Mouse (Mus musculus): ENCODE data around the gene Nit1. TPM values are rescaled to one million over a fixed set of nuclear protein-coding genes. Genes with fewer than 3 reads are reported as not detected.
"Not testable (repeated sequence)": the region's sequence is repeated elsewhere in the genome, so short reads cannot be mapped to it uniquely, and the experiment has no call there.

Nit1 gene
- polyA plus RNA-seq, 1 experiment = 74.2 TPM

GRCm38 (mm10) chr1:171320151-171320550, 25.3 kb downstream of the Nit1 start:
- H3K4me1 ChIP-seq (ENCODE audit: control insufficient read depth, insufficient read depth, low read length) = no peaks in the 10 kb centered on the region
- TF ChIP-seq CTCF (IDR thresholded peaks at IDR 0.05; ENCODE audit: control insufficient read depth, insufficient read depth, insufficient replicate concordance, low read depth, low read length) = no peak
- TF ChIP-seq POLR2A (IDR thresholded peaks at IDR 0.05; ENCODE audit: control insufficient read depth, low read depth, low read length) = no peak
- no peak overlapping the region for H3K4me3 ChIP-seq (ENCODE audit: control insufficient read depth, low read depth, low read length)
- H3K27ac ChIP-seq (ENCODE audit: control insufficient read depth, insufficient read depth, low read depth, low read length) = no peak overlapping the region
- H3K27me3 ChIP-seq (ENCODE audit: control insufficient read depth, insufficient read depth, low read length) = no peaks in the 10 kb centered on the region
- H3K36me3 ChIP-seq (ENCODE audit: control insufficient read depth, insufficient read depth, low read length) = no peaks in the 10 kb centered on the region

- Histone ChIP-seq H3K27me3 (ENCODE audit: control insufficient read depth, insufficient read depth, low read length) (no peaks in the 10 kb centered on the region), H3K27ac (ENCODE audit: control insufficient read depth, insufficient read depth, low read depth, low read length) (no peak overlapping the region), H3K4me3 (ENCODE audit: control insufficient read depth, low read depth, low read length) (no peak overlapping the region), H3K4me1 (ENCODE audit: control insufficient read depth, insufficient read depth, low read length) (no peaks in the 10 kb centered on the region), H3K36me3 (ENCODE audit: control insufficient read depth, insufficient read depth, low read length) (no peaks in the 10 kb centered on the region)
- TF ChIP-seq POLR2A (IDR thresholded peaks at IDR 0.05; ENCODE audit: control insufficient read depth, low read depth, low read length) = no peak
These were observed 25.7 kb downstream of the Nit1 start for GRCm38 (mm10) chr1:171319748-171320147.

GRCm38 (mm10) chr1:171309321-171309720, 36.1 kb downstream of the Nit1 start:
- no peaks in the 10 kb centered on the region for H3K27me3 ChIP-seq (ENCODE audit: control insufficient read depth, insufficient read depth, low read length)
- peaks cover 5% of the 10 kb centered on the region for H3K4me1 ChIP-seq (ENCODE audit: control insufficient read depth, insufficient read depth, low read length)
- H3K4me3 ChIP-seq (ENCODE audit: control insufficient read depth, low read depth, low read length) = no peak overlapping the region
- H3K36me3 ChIP-seq (ENCODE audit: control insufficient read depth, insufficient read depth, low read length) = no peaks in the 10 kb centered on the region
- no peak overlapping the region for H3K27ac ChIP-seq (ENCODE audit: control insufficient read depth, insufficient read depth, low read depth, low read length)
- TF ChIP-seq CTCF (IDR thresholded peaks at IDR 0.05; ENCODE audit: control insufficient read depth, insufficient read depth, insufficient replicate concordance, low read depth, low read length) (no peak), POLR2A (IDR thresholded peaks at IDR 0.05; ENCODE audit: control insufficient read depth, low read depth, low read length) (no peak)

GRCm38 (mm10) chr1:171306157-171306556, 39.3 kb downstream of the Nit1 start:
- H3K36me3 ChIP-seq (ENCODE audit: control insufficient read depth, insufficient read depth, low read length); H3K27me3 ChIP-seq (ENCODE audit: control insufficient read depth, insufficient read depth, low read length); H3K4me1 ChIP-seq (ENCODE audit: control insufficient read depth, insufficient read depth, low read length): not testable (repeated sequence)
- Histone ChIP-seq H3K27ac (ENCODE audit: control insufficient read depth, insufficient read depth, low read depth, low read length) (peak overlapping the region; percentile 44), H3K4me3 (ENCODE audit: control insufficient read depth, low read depth, low read length) (peak overlapping the region; percentile 67)

GRCm38 (mm10) chr1:171298226-171298625, 47.2 kb downstream of the Nit1 start:
- no peak overlapping the region for H3K4me3 ChIP-seq (ENCODE audit: control insufficient read depth, low read depth, low read length)
- H3K27ac ChIP-seq (ENCODE audit: control insufficient read depth, insufficient read depth, low read depth, low read length) = no peak overlapping the region
- TF ChIP-seq CTCF (IDR thresholded peaks at IDR 0.05; ENCODE audit: control insufficient read depth, insufficient read depth, insufficient replicate concordance, low read depth, low read length) (no peak), POLR2A (IDR thresholded peaks at IDR 0.05; ENCODE audit: control insufficient read depth, low read depth, low read length) (no peak)
- H3K4me1 ChIP-seq (ENCODE audit: control insufficient read depth, insufficient read depth, low read length) = no peaks in the 10 kb centered on the region
- H3K36me3 ChIP-seq (ENCODE audit: control insufficient read depth, insufficient read depth, low read length) = no peaks in the 10 kb centered on the region
- H3K27me3 ChIP-seq (ENCODE audit: control insufficient read depth, insufficient read depth, low read length) = no peaks in the 10 kb centered on the region

- Histone ChIP-seq H3K27me3 (ENCODE audit: control insufficient read depth, insufficient read depth, low read length) (no peaks in the 10 kb centered on the region), H3K4me3 (ENCODE audit: control insufficient read depth, low read depth, low read length) (peak overlapping the region; percentile 100), H3K27ac (ENCODE audit: control insufficient read depth, insufficient read depth, low read depth, low read length) (peak overlapping the region; percentile 98), H3K4me1 (ENCODE audit: control insufficient read depth, insufficient read depth, low read length) (no peaks in the 10 kb centered on the region), H3K36me3 (ENCODE audit: control insufficient read depth, insufficient read depth, low read length) (no peaks in the 10 kb centered on the region)
- TF ChIP-seq CTCF (IDR thresholded peaks at IDR 0.05; ENCODE audit: control insufficient read depth, insufficient read depth, insufficient replicate concordance, low read depth, low read length) (no peak), POLR2A (IDR thresholded peaks at IDR 0.05; ENCODE audit: control insufficient read depth, low read depth, low read length) (no peak)
These were observed 50.4 kb downstream of the Nit1 start for GRCm38 (mm10) chr1:171295063-171295402.

GRCm38 (mm10) chr1:171294298-171295062, 51.0 kb downstream of the Nit1 start, which contains the start of gene Ufc1:
TSS of gene Ufc1 (minus strand) at chr1:171295024.
- Histone ChIP-seq H3K4me1 (ENCODE audit: control insufficient read depth, insufficient read depth, low read length) (no peaks in the 10 kb centered on the region), H3K36me3 (ENCODE audit: control insufficient read depth, insufficient read depth, low read length) (no peaks in the 10 kb centered on the region), H3K27ac (ENCODE audit: control insufficient read depth, insufficient read depth, low read depth, low read length) (peak within 1 kb of the TSS; percentile 98), H3K4me3 (ENCODE audit: control insufficient read depth, low read depth, low read length) (peak within 1 kb of the TSS; percentile 100), H3K27me3 (ENCODE audit: control insufficient read depth, insufficient read depth, low read length) (no peaks in the 10 kb centered on the region)
- no peak for TF ChIP-seq CTCF (IDR thresholded peaks at IDR 0.05; ENCODE audit: control insufficient read depth, insufficient read depth, insufficient replicate concordance, low read depth, low read length)
- TF ChIP-seq POLR2A (IDR thresholded peaks at IDR 0.05; ENCODE audit: control insufficient read depth, low read depth, low read length) = peak; percentile 68

GRCm38 (mm10) chr1:171293906-171294297, 51.5 kb downstream of the Nit1 start:
- peak overlapping the region; percentile 98 for H3K27ac ChIP-seq (ENCODE audit: control insufficient read depth, insufficient read depth, low read depth, low read length)
- no peaks in the 10 kb centered on the region for H3K36me3 ChIP-seq (ENCODE audit: control insufficient read depth, insufficient read depth, low read length)
- H3K27me3 ChIP-seq (ENCODE audit: control insufficient read depth, insufficient read depth, low read length) = no peaks in the 10 kb centered on the region
- peak overlapping the region; percentile 100 for H3K4me3 ChIP-seq (ENCODE audit: control insufficient read depth, low read depth, low read length)
- TF ChIP-seq CTCF (IDR thresholded peaks at IDR 0.05; ENCODE audit: control insufficient read depth, insufficient read depth, insufficient replicate concordance, low read depth, low read length) (no peak), POLR2A (IDR thresholded peaks at IDR 0.05; ENCODE audit: control insufficient read depth, low read depth, low read length) (no peak)
- H3K4me1 ChIP-seq (ENCODE audit: control insufficient read depth, insufficient read depth, low read length) = no peaks in the 10 kb centered on the region
